Mouse (Mus musculus): ENCODE measurements around the gene Ubap1l. TPM values are rescaled to one million over a fixed set of nuclear protein-coding genes. Genes with fewer than 3 reads are reported as not detected.

Ubap1l gene
- polyA plus RNA-seq, 1 experiment from 2014 or later: 4.2 TPM

DNA sequence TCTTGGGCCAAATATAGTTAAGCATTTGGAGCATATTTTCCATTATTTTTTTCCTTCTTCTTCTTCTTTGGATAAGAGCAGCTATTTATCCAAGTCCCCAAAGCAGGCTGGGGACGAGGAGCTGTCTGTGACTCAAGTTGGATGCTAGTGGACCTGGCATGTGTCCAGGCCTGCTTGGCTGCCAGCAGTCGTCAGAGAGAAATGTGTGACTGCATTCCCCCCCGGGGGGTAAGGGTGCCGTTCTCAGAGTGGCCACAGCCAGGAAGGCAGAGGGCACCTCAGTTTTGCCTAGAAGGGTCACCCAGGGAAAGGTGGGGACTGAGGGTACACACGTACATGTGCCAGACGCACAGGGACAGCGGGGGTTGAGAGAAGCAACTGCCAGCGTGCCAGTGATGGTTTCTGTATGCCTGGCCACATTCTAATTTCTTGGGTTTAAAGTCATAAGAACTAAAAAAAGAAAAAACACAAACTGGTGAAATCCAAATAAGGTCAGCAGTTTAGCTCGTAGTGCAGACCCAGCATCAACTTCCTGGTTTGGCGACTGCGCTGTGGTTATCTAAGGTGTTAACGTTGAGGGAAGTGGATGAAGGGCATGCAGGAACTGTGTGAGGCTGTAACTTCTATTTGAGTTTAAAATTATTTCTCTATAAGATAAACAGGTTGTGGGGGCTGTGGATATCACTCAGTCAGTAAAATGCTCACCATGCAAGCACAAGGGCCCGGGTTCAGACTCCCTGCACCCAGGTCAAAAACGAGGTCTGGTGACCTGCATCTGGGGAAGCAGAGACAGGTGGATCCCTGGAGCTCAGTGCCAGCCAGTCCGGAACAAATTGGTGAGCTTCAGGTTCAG lies 43.7 kb downstream of the Ubap1l start:
- no peak overlapping the region for H3K27ac ChIP-seq
- H3K36me3 ChIP-seq (replicated peaks; ENCODE audit: control insufficient read depth, insufficient read depth): no peaks in the 10 kb centered on the region
- no peak for ATAC-seq (ENCODE audit: low FRiP score)
- no peaks in the 10 kb centered on the region for H3K27me3 ChIP-seq (ENCODE audit: control insufficient read depth, insufficient read depth, low read length)
- no peak overlapping the region for H3K4me2 ChIP-seq (replicated peaks)
- no peak overlapping the region for H3K9ac ChIP-seq
- 70% methylated on average over 15 of the region's 15 CpGs for WGBS
- H3K9me3 ChIP-seq (ENCODE audit: control insufficient read depth, low read length): no peaks in the 10 kb centered on the region
- DNase-seq (ENCODE audit: low spot score): peak; percentile 52
- H3K4me1 ChIP-seq (replicated peaks; ENCODE audit: control insufficient read depth, insufficient read depth, low read length): no peaks in the 10 kb centered on the region
- H3K4me3 ChIP-seq (replicated peaks; ENCODE audit: low read length): no peak overlapping the region

- no peak for ATAC-seq (ENCODE audit: low FRiP score)
- no peaks in the 10 kb centered on the region for H3K4me1 ChIP-seq (replicated peaks; ENCODE audit: control insufficient read depth, insufficient read depth, low read length)
- WGBS: 73% methylated on average over 2 of the region's 2 CpGs
These were observed 44.3 kb downstream of the Ubap1l start for GRCm38 (mm10) chr9:65405184-65405449.

DNA sequence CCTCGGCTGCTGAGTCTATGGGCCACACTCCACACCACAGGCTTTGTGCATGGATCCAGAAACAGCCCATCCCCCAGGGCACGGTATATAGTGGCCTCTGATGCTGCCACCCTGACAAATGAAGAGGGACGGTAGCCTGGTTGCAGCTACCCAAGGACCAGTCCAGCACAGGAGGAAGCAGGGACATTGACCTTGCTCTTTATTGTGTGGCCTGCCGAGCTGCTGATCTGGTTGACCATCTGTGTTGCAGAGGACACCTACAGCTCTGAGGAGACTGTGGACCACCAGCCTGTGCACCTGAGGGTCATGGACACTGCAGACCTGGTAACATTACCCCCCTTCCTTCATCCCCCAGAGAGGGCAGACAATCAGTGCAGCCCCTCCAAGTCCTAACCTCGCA lies 46.5 kb downstream of the Ubap1l start:
- ATAC-seq (ENCODE audit: low FRiP score): no peak
- no peak for DNase-seq (ENCODE audit: low spot score)
- no peaks in the 10 kb centered on the region for H3K27me3 ChIP-seq (ENCODE audit: control insufficient read depth, insufficient read depth, low read length)
- no peak overlapping the region for H3K9ac ChIP-seq
- no peaks in the 10 kb centered on the region for H3K9me3 ChIP-seq (ENCODE audit: control insufficient read depth, low read length)
- H3K4me3 ChIP-seq (replicated peaks; ENCODE audit: low read length): no peak overlapping the region
- WGBS: 80% methylated on average over 5 of the region's 5 CpGs
- H3K4me2 ChIP-seq (replicated peaks): no peak overlapping the region
- H3K4me1 ChIP-seq (replicated peaks; ENCODE audit: control insufficient read depth, insufficient read depth, low read length): no peaks in the 10 kb centered on the region
- H3K36me3 ChIP-seq (replicated peaks; ENCODE audit: control insufficient read depth, insufficient read depth): no peaks in the 10 kb centered on the region
- no peak overlapping the region for H3K27ac ChIP-seq

More at GRCm38 (mm10) chr9:65405184-65405449, 44.3 kb downstream of the Ubap1l start:
- Histone ChIP-seq H3K36me3 (replicated peaks; ENCODE audit: control insufficient read depth, insufficient read depth) (no peaks in the 10 kb centered on the region), H3K9ac (no peak overlapping the region), H3K4me2 (replicated peaks) (no peak overlapping the region), H3K27ac (no peak overlapping the region), H3K27me3 (ENCODE audit: control insufficient read depth, insufficient read depth, low read length) (no peaks in the 10 kb centered on the region), H3K4me3 (replicated peaks; ENCODE audit: low read length) (no peak overlapping the region), H3K9me3 (ENCODE audit: control insufficient read depth, low read length) (no peaks in the 10 kb centered on the region)
- no peak for DNase-seq (ENCODE audit: low spot score)

DNA sequence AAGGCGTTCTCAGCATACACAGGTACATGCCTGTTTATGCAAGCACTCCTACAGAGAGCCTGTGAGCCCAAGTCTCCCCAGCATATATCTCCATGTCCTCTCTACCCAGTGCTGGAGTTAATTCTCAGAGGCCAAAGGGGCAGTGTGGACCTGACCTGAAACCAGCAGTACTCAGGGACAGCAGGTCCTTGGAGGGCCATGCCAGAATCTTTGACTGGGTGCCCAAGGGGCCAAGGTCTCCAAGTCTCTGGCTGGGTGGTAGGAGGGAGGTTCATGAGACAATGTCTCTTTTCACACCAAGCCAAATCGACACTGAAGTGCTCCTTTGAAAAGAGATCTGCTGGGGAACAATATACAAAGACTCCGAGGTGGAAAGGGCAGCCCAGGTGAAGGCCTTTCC lies 47.0 kb downstream of the Ubap1l start:
- Histone ChIP-seq H3K9me3 (ENCODE audit: control insufficient read depth, low read length) (no peaks in the 10 kb centered on the region), H3K9ac (no peak overlapping the region), H3K36me3 (replicated peaks; ENCODE audit: control insufficient read depth, insufficient read depth) (no peaks in the 10 kb centered on the region), H3K4me1 (replicated peaks; ENCODE audit: control insufficient read depth, insufficient read depth, low read length) (no peaks in the 10 kb centered on the region), H3K4me3 (replicated peaks; ENCODE audit: low read length) (no peak overlapping the region), H3K27ac (no peak overlapping the region), H3K4me2 (replicated peaks) (no peak overlapping the region), H3K27me3 (ENCODE audit: control insufficient read depth, insufficient read depth, low read length) (no peaks in the 10 kb centered on the region)
- no peak for ATAC-seq (ENCODE audit: low FRiP score)
- WGBS: 72% methylated on average over 3 of the region's 3 CpGs
- DNase-seq (ENCODE audit: low spot score): no peak

DNA sequence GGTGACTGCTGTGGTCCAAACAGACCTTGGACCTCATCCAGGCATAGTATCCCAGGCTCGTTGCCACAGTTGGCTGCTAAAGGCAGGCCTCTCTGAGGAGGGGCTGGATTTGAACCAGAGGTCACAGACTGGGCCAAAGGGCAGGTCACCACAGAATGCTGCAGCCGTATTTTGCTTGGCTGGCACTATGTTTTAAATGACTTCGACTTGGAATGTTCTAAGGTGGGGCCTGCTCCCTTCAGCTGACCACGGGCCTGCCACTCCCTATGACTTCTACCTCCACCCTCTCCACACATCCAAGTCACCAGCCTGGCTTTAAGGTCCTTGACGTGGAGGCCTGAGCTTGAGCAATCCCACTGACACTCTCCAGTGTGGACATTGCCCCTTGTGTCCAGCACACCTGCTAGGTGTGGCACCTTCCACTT lies 48.0 kb downstream of the Ubap1l start:
- no peak for ATAC-seq (ENCODE audit: low FRiP score)
- Histone ChIP-seq H3K9me3 (ENCODE audit: control insufficient read depth, low read length) (no peaks in the 10 kb centered on the region), H3K4me1 (replicated peaks; ENCODE audit: control insufficient read depth, insufficient read depth, low read length) (no peaks in the 10 kb centered on the region), H3K36me3 (replicated peaks; ENCODE audit: control insufficient read depth, insufficient read depth) (no peaks in the 10 kb centered on the region), H3K4me2 (replicated peaks) (no peak overlapping the region), H3K9ac (no peak overlapping the region), H3K27ac (no peak overlapping the region), H3K27me3 (ENCODE audit: control insufficient read depth, insufficient read depth, low read length) (no peaks in the 10 kb centered on the region), H3K4me3 (replicated peaks; ENCODE audit: low read length) (no peak overlapping the region)
- 68% methylated on average over 5 of the region's 5 CpGs for WGBS
- no peak for DNase-seq (ENCODE audit: low spot score)

DNA sequence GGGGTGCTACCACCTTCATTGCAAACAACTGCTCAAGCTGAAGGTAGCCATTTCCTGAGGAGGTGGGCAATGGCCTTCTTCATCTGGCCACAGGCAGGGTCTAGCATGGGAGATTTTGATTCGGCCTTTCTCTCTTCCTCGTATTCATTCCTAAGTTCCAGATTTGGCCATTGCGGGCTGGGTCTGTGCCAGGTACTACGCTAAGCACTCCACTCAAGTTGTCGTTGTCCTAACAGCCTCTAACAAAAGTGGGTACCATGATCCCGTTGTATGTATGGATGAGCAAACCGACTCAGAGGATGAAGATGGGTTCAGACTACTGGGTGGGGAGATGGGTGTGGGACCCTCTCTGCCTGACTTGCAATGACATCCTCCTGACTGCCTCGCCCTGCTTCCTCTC lies 49.5 kb downstream of the Ubap1l start:
- Histone ChIP-seq H3K4me1 (replicated peaks; ENCODE audit: control insufficient read depth, insufficient read depth, low read length) (no peaks in the 10 kb centered on the region), H3K36me3 (replicated peaks; ENCODE audit: control insufficient read depth, insufficient read depth) (no peaks in the 10 kb centered on the region), H3K4me3 (replicated peaks; ENCODE audit: low read length) (no peak overlapping the region), H3K27ac (no peak overlapping the region), H3K27me3 (ENCODE audit: control insufficient read depth, insufficient read depth, low read length) (no peaks in the 10 kb centered on the region), H3K9me3 (ENCODE audit: control insufficient read depth, low read length) (no peaks in the 10 kb centered on the region), H3K4me2 (replicated peaks) (no peak overlapping the region), H3K9ac (no peak overlapping the region)
- WGBS: 95% methylated on average over 8 of the region's 8 CpGs
- DNase-seq (ENCODE audit: low spot score) (no peak), ATAC-seq (ENCODE audit: low FRiP score) (no peak)

- DNase-seq (ENCODE audit: low spot score): no peak
- Histone ChIP-seq H3K27ac (no peak overlapping the region), H3K4me1 (replicated peaks; ENCODE audit: control insufficient read depth, insufficient read depth, low read length) (no peaks in the 10 kb centered on the region), H3K27me3 (ENCODE audit: control insufficient read depth, insufficient read depth, low read length) (no peaks in the 10 kb centered on the region), H3K9ac (no peak overlapping the region), H3K9me3 (ENCODE audit: control insufficient read depth, low read length) (no peaks in the 10 kb centered on the region), H3K4me3 (replicated peaks; ENCODE audit: low read length) (no peak overlapping the region), H3K36me3 (replicated peaks; ENCODE audit: control insufficient read depth, insufficient read depth) (no peaks in the 10 kb centered on the region), H3K4me2 (replicated peaks) (no peak overlapping the region)
- no peak for ATAC-seq (ENCODE audit: low FRiP score)
- 78% methylated on average over 3 of the region's 3 CpGs for WGBS
These were observed 50.5 kb downstream of the Ubap1l start for GRCm38 (mm10) chr9:65411326-65411725.

GRCm38 (mm10) chr9:65417738-65418137 lies 56.9 kb downstream of the Ubap1l start:
- H3K9me3 ChIP-seq (ENCODE audit: control insufficient read depth, low read length): no peaks in the 10 kb centered on the region
- H3K27ac ChIP-seq: no peak overlapping the region
- no peaks in the 10 kb centered on the region for H3K4me1 ChIP-seq (replicated peaks; ENCODE audit: control insufficient read depth, insufficient read depth, low read length)
- DNase-seq (ENCODE audit: low spot score) (no peak), ATAC-seq (ENCODE audit: low FRiP score) (no peak)
- WGBS: 62% methylated on average over 3 of the region's 3 CpGs
- no peaks in the 10 kb centered on the region for H3K36me3 ChIP-seq (replicated peaks; ENCODE audit: control insufficient read depth, insufficient read depth)
- no peak overlapping the region for H3K4me2 ChIP-seq (replicated peaks)
- no peak overlapping the region for H3K9ac ChIP-seq
- no peak overlapping the region for H3K4me3 ChIP-seq (replicated peaks; ENCODE audit: low read length)
- H3K27me3 ChIP-seq (ENCODE audit: control insufficient read depth, insufficient read depth, low read length): no peaks in the 10 kb centered on the region

- H3K9ac ChIP-seq: no peak overlapping the region
- H3K27ac ChIP-seq: no peak overlapping the region
- ATAC-seq (ENCODE audit: low FRiP score): no peak
- no peak overlapping the region for H3K4me3 ChIP-seq (replicated peaks; ENCODE audit: low read length)
- H3K27me3 ChIP-seq (ENCODE audit: control insufficient read depth, insufficient read depth, low read length): no peaks in the 10 kb centered on the region
- WGBS: 75% methylated on average over 3 of the region's 3 CpGs
- no peaks in the 10 kb centered on the region for H3K4me1 ChIP-seq (replicated peaks; ENCODE audit: control insufficient read depth, insufficient read depth, low read length)
- no peaks in the 10 kb centered on the region for H3K36me3 ChIP-seq (replicated peaks; ENCODE audit: control insufficient read depth, insufficient read depth)
- H3K4me2 ChIP-seq (replicated peaks): no peak overlapping the region
- DNase-seq (ENCODE audit: low spot score): no peak
- no peaks in the 10 kb centered on the region for H3K9me3 ChIP-seq (ENCODE audit: control insufficient read depth, low read length)
These were observed 58.8 kb downstream of the Ubap1l start for GRCm38 (mm10) chr9:65419633-65420032.

All from hindbrain, embryonic 14.5 days (tissue).